Mouse (Mus musculus): ENCODE results near the gene Tmem104. TPM values are rescaled to one million over a fixed set of nuclear protein-coding genes. Genes with fewer than 3 reads are reported as not detected.

Gene Tmem104
- polyA plus RNA-seq, 1 experiment from 2014 or later = 5.1 TPM

- no peak overlapping the region for H3K9ac ChIP-seq
- H3K36me3 ChIP-seq = no peaks in the 10 kb centered on the region
- H3K4me2 ChIP-seq = no peak overlapping the region
- H3K27ac ChIP-seq = no peak overlapping the region
- no peak overlapping the region for H3K4me3 ChIP-seq (replicated peaks)
- H3K27me3 ChIP-seq = no peaks in the 10 kb centered on the region
- DNase-seq (no peak), ATAC-seq (ENCODE audit: low read depth) (no peak)
- peaks cover 18% of the 10 kb centered on the region for H3K4me1 ChIP-seq (replicated peaks)
- H3K9me3 ChIP-seq (replicated peaks) = no peaks in the 10 kb centered on the region
- 73% methylated on average over 5 of the region's 5 CpGs for WGBS (ENCODE audit: insufficient replicate concordance)
Observed at GRCm38 (mm10) chr11:115287386-115287785, 100.1 kb downstream of the Tmem104 start.

- Histone ChIP-seq H3K9me3 (replicated peaks) (no peaks in the 10 kb centered on the region), H3K27ac (no peak overlapping the region), H3K36me3 (no peaks in the 10 kb centered on the region), H3K27me3 (no peaks in the 10 kb centered on the region), H3K4me1 (replicated peaks) (peaks cover 19% of the 10 kb centered on the region), H3K4me2 (no peak overlapping the region), H3K9ac (no peak overlapping the region), H3K4me3 (replicated peaks) (no peak overlapping the region)
- ATAC-seq (ENCODE audit: low read depth) = no peak
- DNase-seq = no peak
- 65% methylated on average over 2 of the region's 2 CpGs for WGBS (ENCODE audit: insufficient replicate concordance)
Observed at GRCm38 (mm10) chr11:115288305-115288704, 101.0 kb downstream of the Tmem104 start.

GRCm38 (mm10) chr11:115289885-115290284 lies 102.6 kb downstream of the Tmem104 start:
- no peak for DNase-seq

GRCm38 (mm10) chr11:115290314-115290713 lies 103.0 kb downstream of the Tmem104 start:
- peaks cover 24% of the 10 kb centered on the region for H3K4me1 ChIP-seq (replicated peaks)
- ATAC-seq (ENCODE audit: low read depth) = no peak
- DNase-seq = no peak
- 0 out of 2 replicates have a peak, but pooled peaks cover 4% of the 10 kb centered on the region for H3K27me3 ChIP-seq
- H3K36me3 ChIP-seq = peaks cover 4% of the 10 kb centered on the region; the same call in 1 of the 2 replicates
- no peak overlapping the region for H3K27ac ChIP-seq
- 69% methylated on average over 1 of the region's 1 CpGs for WGBS (ENCODE audit: insufficient replicate concordance)
- no peak overlapping the region for H3K9ac ChIP-seq
- no peak overlapping the region for H3K4me3 ChIP-seq (replicated peaks)
- H3K9me3 ChIP-seq (replicated peaks) = no peaks in the 10 kb centered on the region
- no peak overlapping the region for H3K4me2 ChIP-seq

More at GRCm38 (mm10) chr11:115289885-115290284, 102.6 kb downstream of the Tmem104 start:
- Histone ChIP-seq H3K27me3 (0 out of 2 replicates have a peak, but pooled peaks cover 4% of the 10 kb centered on the region), H3K4me3 (replicated peaks) (no peak overlapping the region), H3K27ac (no peak overlapping the region), H3K36me3 (peaks cover 4% of the 10 kb centered on the region; the same call in 1 of the 2 replicates), H3K9ac (no peak overlapping the region), H3K4me2 (no peak overlapping the region), H3K4me1 (replicated peaks) (peaks cover 24% of the 10 kb centered on the region), H3K9me3 (replicated peaks) (no peaks in the 10 kb centered on the region)
- 66% methylated on average over 8 of the region's 8 CpGs for WGBS (ENCODE audit: insufficient replicate concordance)
- no peak for ATAC-seq (ENCODE audit: low read depth)

GRCm38 (mm10) chr11:115290919-115291318 lies 103.6 kb downstream of the Tmem104 start:
- H3K4me1 ChIP-seq (replicated peaks) = peaks cover 24% of the 10 kb centered on the region
- H3K27ac ChIP-seq = peak overlapping the region; percentile 40; the same call in 1 of the 2 replicates
- no peak for ATAC-seq (ENCODE audit: low read depth)
- H3K27me3 ChIP-seq = peaks cover 8% of the 10 kb centered on the region; the same call in 1 of the 2 replicates
- no peak overlapping the region for H3K4me3 ChIP-seq (replicated peaks)
- H3K4me2 ChIP-seq = no peak overlapping the region
- H3K9ac ChIP-seq = no peak overlapping the region
- H3K9me3 ChIP-seq (replicated peaks) = no peaks in the 10 kb centered on the region
- 72% methylated on average over 6 of the region's 6 CpGs for WGBS (ENCODE audit: insufficient replicate concordance)
- DNase-seq = no peak
- H3K36me3 ChIP-seq = peaks cover 4% of the 10 kb centered on the region; the same call in 1 of the 2 replicates

GRCm38 (mm10) chr11:115291503-115291902 lies 104.2 kb downstream of the Tmem104 start:
- H3K27me3 ChIP-seq = peaks cover 14% of the 10 kb centered on the region
- H3K4me1 ChIP-seq (replicated peaks) = peaks cover 24% of the 10 kb centered on the region
- H3K4me3 ChIP-seq (replicated peaks) = no peak overlapping the region
- peak overlapping the region; percentile 40 for H3K27ac ChIP-seq
- WGBS (ENCODE audit: insufficient replicate concordance) = 58% methylated on average over 10 of the region's 10 CpGs
- H3K9me3 ChIP-seq (replicated peaks) = no peaks in the 10 kb centered on the region
- no peak overlapping the region for H3K4me2 ChIP-seq
- H3K9ac ChIP-seq = no peak overlapping the region
- no peak for DNase-seq
- H3K36me3 ChIP-seq = peaks cover 4% of the 10 kb centered on the region; the same call in 1 of the 2 replicates
- ATAC-seq (ENCODE audit: low read depth) = no peak

- Histone ChIP-seq H3K4me3 (replicated peaks) (no peak overlapping the region), H3K4me2 (0 out of 2 replicates have a peak overlapping the region, but pooled peaks have one; percentile 26)
- peak; percentile 55 for ATAC-seq (ENCODE audit: low read depth)
Observed at GRCm38 (mm10) chr11:115292631-115293375, 105.5 kb downstream of the Tmem104 start.

GRCm38 (mm10) chr11:115295939-115296338 lies 108.7 kb downstream of the Tmem104 start:
- H3K27me3 ChIP-seq = peaks cover 38% of the 10 kb centered on the region
- H3K36me3 ChIP-seq = peaks cover 4% of the 10 kb centered on the region; the same call in 1 of the 2 replicates
- peaks cover 24% of the 10 kb centered on the region for H3K4me1 ChIP-seq (replicated peaks)
- no peak for ATAC-seq (ENCODE audit: low read depth)
- H3K27ac ChIP-seq = no peak overlapping the region
- H3K9me3 ChIP-seq (replicated peaks) = no peaks in the 10 kb centered on the region
- H3K4me2 ChIP-seq = peak overlapping the region; percentile 56
- no peak for DNase-seq
- peak overlapping the region; percentile 48; the same call in 1 of the 2 replicates for H3K4me3 ChIP-seq (replicated peaks)
- no peak overlapping the region for H3K9ac ChIP-seq
- 77% methylated on average over 11 of the region's 11 CpGs for WGBS (ENCODE audit: insufficient replicate concordance)

More at GRCm38 (mm10) chr11:115292631-115293375, 105.5 kb downstream of the Tmem104 start:
- H3K27ac ChIP-seq = peak overlapping the region; percentile 78
- peaks cover 4% of the 10 kb centered on the region; the same call in 1 of the 2 replicates for H3K36me3 ChIP-seq
- 44% methylated on average over 14 of the region's 14 CpGs for WGBS (ENCODE audit: insufficient replicate concordance)
- H3K9me3 ChIP-seq (replicated peaks) = no peaks in the 10 kb centered on the region
- H3K4me1 ChIP-seq (replicated peaks) = peaks cover 30% of the 10 kb centered on the region
- no peak overlapping the region for H3K9ac ChIP-seq
- peaks cover 27% of the 10 kb centered on the region for H3K27me3 ChIP-seq
- no peak for DNase-seq

Small RNAs within 50 kb of the gene (microRNA-seq; reads per million reads assigned to microRNA genes)
- gene Gm25837 = not detected

Other genes with a start within 250 kb of the Tmem104 start
- gene Cd300c, start 218.3 kb upstream of the Tmem104 start, polyA plus RNA-seq (2015; fragmentation: Nextera tagmentation; extraction: Ambion mirVana) = 0.16 TPM in 1 of 2 replicates, not detected in the other
- gene Cd300ld, start 197.6 kb upstream of the Tmem104 start, polyA plus RNA-seq (2015; fragmentation: Nextera tagmentation; extraction: Ambion mirVana) = 0.48 and 0.59 TPM in 2 replicates
- gene Cd300c2, start 185.6 kb upstream of the Tmem104 start, polyA plus RNA-seq (2015; fragmentation: Nextera tagmentation; extraction: Ambion mirVana) = 4.2 and 4.9 TPM in 2 replicates
- not detected in 2 replicates for gene Cd300ld2, start 171.3 kb upstream of the Tmem104 start, polyA plus RNA-seq (2015; fragmentation: Nextera tagmentation; extraction: Ambion mirVana)
- gene Cd300ld4, start 160.5 kb upstream of the Tmem104 start, polyA plus RNA-seq (2015; fragmentation: Nextera tagmentation; extraction: Ambion mirVana) = not detected in 2 replicates
- not detected in 2 replicates for gene Cd300ld5, start 149.7 kb upstream of the Tmem104 start, polyA plus RNA-seq (2015; fragmentation: Nextera tagmentation; extraction: Ambion mirVana)
- gene Cd300ld3, start 139.1 kb upstream of the Tmem104 start, polyA plus RNA-seq (2015; fragmentation: Nextera tagmentation; extraction: Ambion mirVana) = not detected in 2 replicates
- gene Cd300e, start 125.3 kb upstream of the Tmem104 start, polyA plus RNA-seq (2015; fragmentation: Nextera tagmentation; extraction: Ambion mirVana) = 0.68 and 0.82 TPM in 2 replicates
- 3.3 and 3.6 TPM in 2 replicates for gene Rab37, start 96.1 kb upstream of the Tmem104 start, polyA plus RNA-seq (2015; fragmentation: Nextera tagmentation; extraction: Ambion mirVana)
- gene Cd300lf, start 53.5 kb upstream of the Tmem104 start, polyA plus RNA-seq (2015; fragmentation: Nextera tagmentation; extraction: Ambion mirVana) = 0.97 TPM in 2 replicates
- 59.8 and 69.9 TPM in 2 replicates for gene Slc9a3r1, start 24.1 kb upstream of the Tmem104 start, polyA plus RNA-seq (2015; fragmentation: Nextera tagmentation; extraction: Ambion mirVana)
- 11.9 and 13.3 TPM in 2 replicates for gene Nat9, start 372 bp downstream of the Tmem104 start, polyA plus RNA-seq (2015; fragmentation: Nextera tagmentation; extraction: Ambion mirVana)
- 0.06 and 0.12 TPM in 2 replicates for gene Grin2c, start 79.8 kb downstream of the Tmem104 start, polyA plus RNA-seq (2015; fragmentation: Nextera tagmentation; extraction: Ambion mirVana)
- 16.3 and 18.2 TPM in 2 replicates for gene Fdxr, start 89.6 kb downstream of the Tmem104 start, polyA plus RNA-seq (2015; fragmentation: Nextera tagmentation; extraction: Ambion mirVana)
- 2.0 and 2.2 TPM in 2 replicates for gene Fads6, start 110.2 kb downstream of the Tmem104 start, polyA plus RNA-seq (2015; fragmentation: Nextera tagmentation; extraction: Ambion mirVana)
- not detected in 2 replicates for gene Otop2, start 119.7 kb downstream of the Tmem104 start, polyA plus RNA-seq (2015; fragmentation: Nextera tagmentation; extraction: Ambion mirVana)
- 0.07 and 0.14 TPM in 2 replicates for gene Ush1g, start 134.6 kb downstream of the Tmem104 start, polyA plus RNA-seq (2015; fragmentation: Nextera tagmentation; extraction: Ambion mirVana)
- not detected in 2 replicates for gene Otop3, start 147.2 kb downstream of the Tmem104 start, polyA plus RNA-seq (2015; fragmentation: Nextera tagmentation; extraction: Ambion mirVana)
- 1.1 and 1.2 TPM in 2 replicates for gene Hid1, start 180.3 kb downstream of the Tmem104 start, polyA plus RNA-seq (2015; fragmentation: Nextera tagmentation; extraction: Ambion mirVana)
- 1.5 and 1.7 TPM in 2 replicates for gene Cdr2l, start 194.4 kb downstream of the Tmem104 start, polyA plus RNA-seq (2015; fragmentation: Nextera tagmentation; extraction: Ambion mirVana)
- gene Mrpl58, start 216.3 kb downstream of the Tmem104 start, polyA plus RNA-seq (2015; fragmentation: Nextera tagmentation; extraction: Ambion mirVana) = 103 and 104 TPM in 2 replicates
- 633 and 650 TPM in 2 replicates for gene Atp5h, start 232.5 kb downstream of the Tmem104 start, polyA plus RNA-seq (2015; fragmentation: Nextera tagmentation; extraction: Ambion mirVana)
- 2.5 and 4.1 TPM in 2 replicates for gene Kctd2, start 232.6 kb downstream of the Tmem104 start, polyA plus RNA-seq (2015; fragmentation: Nextera tagmentation; extraction: Ambion mirVana)